Mouse (Mus musculus) MEL (cell line): Measurements from ENCODE around the gene Gm10320. TPM values are rescaled to one million over a fixed set of nuclear protein-coding genes. Genes with fewer than 3 reads are reported as not detected.

Experiments
- DNase-seq: peaks from one replicate; pipeline ENCODE4 v3.0.0; 2011; ENCODE audit warnings: low read depth, low spot score
- H3K27ac ChIP-seq: 2 replicates; pipeline ENCODE4 v1.5.1; 2012; ENCODE audit warnings: low read depth, mild to moderate bottlenecking, control low read depth, low read length, moderate library complexity; ENCODE audit not compliant: control insufficient read depth
- H3K27me3 ChIP-seq, 2 experiments: fragments of 150-350 bp in 1 of 2; sonication (generic) in 1 of 2; 2 replicates each; pipeline ENCODE4 v1.6.1; 2012; ENCODE audit warnings: low read length in 2 of 2, mild to moderate bottlenecking in 2 of 2, improper control_type of control experiment in 1 of 2, moderate library complexity in 1 of 2; ENCODE audit not compliant: insufficient read depth in 2 of 2, control insufficient read depth in 1 of 2
- H3K36me3 ChIP-seq, 2 experiments: 2 replicates each; pipeline ENCODE4 v1.6.1; 2012 to 2014; ENCODE audit warnings: low read length in 2 of 2, improper control_type of control experiment in 1 of 2, inconsistent platforms in 1 of 2, mild to moderate bottlenecking in 1 of 2; ENCODE audit not compliant: insufficient read depth in 2 of 2, control insufficient read depth in 1 of 2
- H3K4me1 ChIP-seq, 2 experiments: fragments of 150-350 bp in 1 of 2; sonication (generic) in 1 of 2; 2 replicates each; pipeline ENCODE4 v1.6.1; 2012; ENCODE audit warnings: low read length in 2 of 2, improper control_type of control experiment in 1 of 2, mild to moderate bottlenecking in 1 of 2; ENCODE audit not compliant: insufficient read depth in 2 of 2, control insufficient read depth in 1 of 2
- H3K4me3 ChIP-seq, 2 experiments: fragments of 150-350 bp in 1 of 2; sonication (generic) in 1 of 2; 2 replicates each; pipeline ENCODE4 v1.5.1; 2012; ENCODE audit warnings: low read depth in 2 of 2, low read length in 2 of 2, mild to moderate bottlenecking in 2 of 2, moderate library complexity in 2 of 2, control low read depth in 1 of 2, improper control_type of control experiment in 1 of 2; ENCODE audit not compliant: control insufficient read depth in 1 of 2, insufficient read depth in 1 of 2
- H3K79me2 ChIP-seq: 2 replicates; pipeline ENCODE4 v1.6.1; 2012; ENCODE audit warnings: mild to moderate bottlenecking, low read length, moderate library complexity; ENCODE audit not compliant: control insufficient read depth, poor library complexity, insufficient read depth
- H3K9ac ChIP-seq: 2 replicates; pipeline ENCODE4 v1.6.1; 2012; ENCODE audit warnings: low read depth, mild to moderate bottlenecking, control low read depth, low read length, moderate library complexity; ENCODE audit not compliant: control insufficient read depth, poor library complexity, severe bottlenecking
- H3K9me3 ChIP-seq: fragments of 150-350 bp; sonication (generic); replicated peaks from 2 replicates; pipeline ENCODE4 v1.6.1; 2012; ENCODE audit warnings: mild to moderate bottlenecking, low read length, improper control_type of control experiment, moderate library complexity; ENCODE audit not compliant: insufficient read depth
- CTCF ChIP-seq, 3 experiments: IDR thresholded peaks in 2 of 3; conservative IDR thresholded peaks in 1 of 3; 2 replicates each; pipeline ENCODE4 v1.5.1; 2011 to 2012; ENCODE audit warnings: low read length in 3 of 3, low read depth in 2 of 3, mild to moderate bottlenecking in 2 of 3, improper control_type of control experiment in 1 of 3, inconsistent platforms in 1 of 3, mixed read lengths in 1 of 3, moderate library complexity in 1 of 3; ENCODE audit not compliant: control insufficient read depth in 1 of 3, insufficient read depth in 1 of 3, poor library complexity in 1 of 3, severe bottlenecking in 1 of 3
- ELF1 ChIP-seq: IDR thresholded peaks from 2 replicates; pipeline ENCODE4 v1.6.1; 2014; ENCODE audit warnings: low read depth, mild to moderate bottlenecking, inconsistent platforms, low read length, improper control_type of control experiment, moderate library complexity
- ETS1 ChIP-seq: IDR thresholded peaks from 2 replicates; pipeline ENCODE4 v1.6.1; 2012; ENCODE audit warnings: low read depth, mild to moderate bottlenecking, inconsistent platforms, low read length, improper control_type of control experiment, moderate library complexity
- GABPA ChIP-seq: IDR thresholded peaks from 2 replicates; pipeline ENCODE4 v1.6.1; 2012; ENCODE audit warnings: low read depth, mild to moderate bottlenecking, inconsistent platforms, low read length, improper control_type of control experiment, moderate library complexity
- HCFC1 ChIP-seq: IDR thresholded peaks from 2 replicates; pipeline ENCODE4 v1.6.1; 2012; ENCODE audit warnings: low read depth, mild to moderate bottlenecking, inconsistent platforms, low read length, improper control_type of control experiment, moderate library complexity
- JUND ChIP-seq: IDR thresholded peaks from 2 replicates; pipeline ENCODE4 v1.6.1; 2011; ENCODE audit warnings: low read depth, mild to moderate bottlenecking, improper control_type of control experiment, low read length
- MAZ ChIP-seq: IDR thresholded peaks from 2 replicates; pipeline ENCODE4 v1.6.1; 2012; ENCODE audit warnings: low read depth, mild to moderate bottlenecking, inconsistent platforms, low read length, improper control_type of control experiment
- MXI1 ChIP-seq: IDR thresholded peaks from 2 replicates; pipeline ENCODE4 v1.6.1; 2011; ENCODE audit warnings: mild to moderate bottlenecking, low read depth, low read length, improper control_type of control experiment
- MYB ChIP-seq: IDR thresholded peaks from 2 replicates; pipeline ENCODE4 v1.6.1; 2011; ENCODE audit warnings: mild to moderate bottlenecking, low read depth, low read length, improper control_type of control experiment
- MYC ChIP-seq: IDR thresholded peaks from 2 replicates; pipeline ENCODE4 v1.6.1; 2011; ENCODE audit warnings: low read depth, mild to moderate bottlenecking, low read length, improper control_type of control experiment, moderate library complexity
- NRF1 ChIP-seq: IDR thresholded peaks from 2 replicates; pipeline ENCODE4 v1.6.1; 2014; ENCODE audit warnings: low read depth, mild to moderate bottlenecking, inconsistent platforms, low read length, improper control_type of control experiment, moderate library complexity; ENCODE audit not compliant: poor library complexity, insufficient read depth, severe bottlenecking
- POLR2AphosphoS2 ChIP-seq: IDR thresholded peaks from 2 replicates; pipeline ENCODE4 v1.6.1; 2011; ENCODE audit warnings: low read length, improper control_type of control experiment
- POLR2AphosphoS5 ChIP-seq: IDR thresholded peaks from 2 replicates; pipeline ENCODE4 v1.6.1; 2012; ENCODE audit warnings: low read depth, borderline replicate concordance, mild to moderate bottlenecking, inconsistent platforms, low read length, moderate library complexity, mixed read lengths
- RCOR1 ChIP-seq: IDR thresholded peaks from 2 replicates; pipeline ENCODE4 v1.6.1; 2012; ENCODE audit warnings: low read depth, mild to moderate bottlenecking, inconsistent platforms, low read length, improper control_type of control experiment
- UBTF ChIP-seq: IDR thresholded peaks from 2 replicates; pipeline ENCODE4 v1.6.1; 2012; ENCODE audit warnings: low read depth, mild to moderate bottlenecking, inconsistent platforms, low read length, improper control_type of control experiment, moderate library complexity, borderline replicate concordance; ENCODE audit not compliant: insufficient read depth
- ZKSCAN1 ChIP-seq: IDR thresholded peaks from 2 replicates; pipeline ENCODE4 v1.6.1; 2012; ENCODE audit warnings: low read depth, mild to moderate bottlenecking, inconsistent platforms, low read length, improper control_type of control experiment, moderate library complexity
- ZNF384 ChIP-seq: IDR thresholded peaks from 2 replicates; pipeline ENCODE4 v1.6.1; 2012; ENCODE audit warnings: low read depth, mild to moderate bottlenecking, inconsistent platforms, low read length, improper control_type of control experiment
- polyA plus RNA-seq, 2 experiments: library from polyadenylated mRNA; stranded (reverse) in 1 of 2; unstranded in 1 of 2; fragments of >175 nt in 1 of 2; fragments of >200 nt in 1 of 2; gene quantifications; 2 replicates each; pipeline versions ENCODE4 v1.2.1 to v1.2.4; 2012; ENCODE audit warnings: low replicate concordance in 2 of 2, low read depth in 1 of 2; ENCODE audit not compliant: insufficient read length in 2 of 2, insufficient read depth in 1 of 2, missing spikeins in 1 of 2
- total RNA-seq: library from RNA; depleted of rRNA; stranded (reverse); fragments of 300-350 nt; gene quantifications from 2 replicates; pipeline ENCODE4 v1.2.3, GENCODE M21; 2012

Gene Gm10320
- total and polyA plus RNA-seq, 3 experiments: 0.29 to 10.5 TPM; not detected in 1

GRCm38 (mm10) chr13:98538587-98538986 lies 46.8 kb upstream of the Gm10320 start:
- H3K4me1 ChIP-seq: no peaks in the 10 kb centered on the region
- TF ChIP-seq POLR2AphosphoS2: no peak
- TF ChIP-seq ZKSCAN1: no peak
- no peak for TF ChIP-seq MAZ
- no peak for TF ChIP-seq ELF1
- TF ChIP-seq HCFC1: no peak
- no peak for TF ChIP-seq NRF1
- no peak for TF ChIP-seq MYB
- no peak for TF ChIP-seq MYC
- no peak for TF ChIP-seq ETS1
- TF ChIP-seq RCOR1: no peak
- TF ChIP-seq CTCF (IDR thresholded peaks at IDR 0.05 in 2 of 3, conservative IDR thresholded peaks at IDR 0.05 in 1 of 3; ENCODE audit: control insufficient read depth in 1 of 3, insufficient read depth in 1 of 3, low read depth in 2 of 3, low read length in 3 of 3, poor library complexity in 1 of 3, severe bottlenecking in 1 of 3): no peak
- no peak for TF ChIP-seq POLR2AphosphoS5
- no peak for TF ChIP-seq MXI1
- no peak for TF ChIP-seq ZNF384
- no peak for TF ChIP-seq JUND
- no peaks in the 10 kb centered on the region for H3K27me3 ChIP-seq
- H3K79me2 ChIP-seq: no peaks in the 10 kb centered on the region
- H3K36me3 ChIP-seq: no peaks in the 10 kb centered on the region
- H3K27ac ChIP-seq: no peak overlapping the region
- no peak overlapping the region for H3K4me3 ChIP-seq
- DNase-seq: no peak
- H3K9ac ChIP-seq: no peak overlapping the region
- no peaks in the 10 kb centered on the region for H3K9me3 ChIP-seq

- TF ChIP-seq ETS1: no peak
- no peak for TF ChIP-seq UBTF
- TF ChIP-seq GABPA: no peak
- no peak overlapping the region for H3K9ac ChIP-seq
- H3K27me3 ChIP-seq: no peaks in the 10 kb centered on the region
- no peaks in the 10 kb centered on the region for H3K36me3 ChIP-seq
- DNase-seq: no peak
- H3K4me1 ChIP-seq: no peaks in the 10 kb centered on the region
- H3K9me3 ChIP-seq: no peaks in the 10 kb centered on the region
- H3K79me2 ChIP-seq: no peaks in the 10 kb centered on the region
- no peak overlapping the region for H3K4me3 ChIP-seq
- H3K27ac ChIP-seq: no peak overlapping the region
Measured at GRCm38 (mm10) chr13:98534913-98535262, 43.1 kb upstream of the Gm10320 start.
